Mouse (Mus musculus) cerebellum, postnatal 36 days (tissue): Measurements from ENCODE around the gene Mall.
A peak's percentile ranks its signal among the peaks of the same experiment; 100 is the strongest.

Experiments
- DNase-seq, 2 experiments: peaks; one replicate each; pipeline ENCODE4 v3.0.0; 2021 to 2022; ENCODE audit warnings: mixed read lengths in 2 of 2

The Mall gene

GRCm38 (mm10) chr2:127729671-127730070 is at the start of gene Mall:
Gene Mall, minus strand, starts transcription at chr2:127729932.
- DNase-seq = no peak

- no peak for DNase-seq
These were observed 48.7 kb upstream of the Mall start for GRCm38 (mm10) chr2:127778451-127778850.

DNA sequence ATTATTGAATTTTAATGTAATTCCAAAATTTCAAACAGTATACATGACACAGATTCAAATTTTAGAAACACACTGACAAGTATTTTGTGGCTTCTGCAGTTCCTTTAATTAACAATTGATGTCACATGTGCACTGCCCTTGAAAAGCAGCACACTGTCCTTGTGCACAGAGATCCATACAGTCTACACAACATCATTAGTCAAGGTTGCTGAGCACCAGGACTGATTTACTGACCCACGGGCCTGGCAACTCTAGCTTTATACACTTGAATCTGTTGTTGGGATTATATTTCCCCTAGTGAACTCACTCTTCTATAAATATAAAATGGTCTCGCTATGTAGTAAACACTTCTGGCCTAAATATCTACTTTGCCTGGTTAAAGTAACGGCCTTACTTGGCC is 45.3 kb upstream of the Mall start:
- no peak for DNase-seq

DNA sequence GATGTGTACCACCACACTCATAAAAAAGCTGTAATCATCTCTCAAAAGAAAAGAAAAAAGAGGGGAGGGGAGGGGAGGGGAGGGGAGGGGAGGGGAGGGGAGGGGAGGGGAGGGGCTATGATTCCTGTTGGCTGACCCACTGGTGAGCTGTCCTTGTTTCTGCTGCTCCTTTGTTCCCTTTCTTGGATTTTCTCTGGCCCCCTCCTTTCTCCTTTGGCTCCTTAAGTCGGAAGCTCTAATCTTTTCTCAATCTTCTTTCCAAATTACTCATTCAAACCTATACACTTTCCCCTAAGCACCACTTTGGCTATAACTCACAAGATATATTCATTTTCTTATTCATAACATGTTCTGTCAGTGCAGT is 44.8 kb upstream of the Mall start:
- DNase-seq = no peak

DNA sequence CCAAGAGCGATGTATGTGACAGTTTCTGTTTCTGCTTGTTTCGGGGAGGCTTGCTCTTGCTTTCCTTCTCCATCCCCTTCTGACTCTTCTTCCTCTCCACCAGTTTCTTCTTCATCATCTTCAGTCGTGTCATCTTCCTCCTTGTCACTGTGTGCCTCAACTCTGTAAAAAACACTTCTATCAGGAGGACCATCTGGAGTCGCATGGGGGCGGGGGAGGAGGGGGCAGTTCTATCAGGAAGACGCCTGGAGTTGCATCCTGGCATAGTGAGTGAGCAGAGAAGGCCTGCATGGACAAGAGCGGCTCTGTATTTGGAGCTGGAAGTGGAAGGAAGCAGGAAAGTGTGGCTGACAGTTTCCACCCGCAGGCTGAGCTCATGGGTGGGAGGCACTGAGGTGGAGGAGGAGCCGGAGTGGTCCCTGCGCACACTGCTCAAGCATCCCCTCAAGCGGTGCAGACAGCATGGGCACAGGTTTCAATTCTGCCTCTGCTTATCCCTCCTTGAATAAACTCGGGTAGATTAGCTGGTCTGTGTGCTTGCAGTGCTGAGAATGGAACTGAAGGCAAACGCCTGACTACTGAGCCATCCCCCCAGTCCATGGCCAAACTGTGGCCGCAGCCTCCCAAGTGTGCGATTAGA is 44.3 kb upstream of the Mall start:
- DNase-seq = no peak

GRCm38 (mm10) chr2:127761587-127761986 is 31.9 kb upstream of the Mall start:
- DNase-seq = no peak

- no peak for DNase-seq
These were observed 30.8 kb upstream of the Mall start for GRCm38 (mm10) chr2:127760429-127761000.

GRCm38 (mm10) chr2:127760014-127760413 is 30.3 kb upstream of the Mall start:
- no peak for DNase-seq

- no peak for DNase-seq
These were observed 29.6 kb upstream of the Mall start for GRCm38 (mm10) chr2:127759157-127759880.

- peak; percentile 83 for DNase-seq
These were observed 27.4 kb upstream of the Mall start for GRCm38 (mm10) chr2:127757171-127757570.

DNA sequence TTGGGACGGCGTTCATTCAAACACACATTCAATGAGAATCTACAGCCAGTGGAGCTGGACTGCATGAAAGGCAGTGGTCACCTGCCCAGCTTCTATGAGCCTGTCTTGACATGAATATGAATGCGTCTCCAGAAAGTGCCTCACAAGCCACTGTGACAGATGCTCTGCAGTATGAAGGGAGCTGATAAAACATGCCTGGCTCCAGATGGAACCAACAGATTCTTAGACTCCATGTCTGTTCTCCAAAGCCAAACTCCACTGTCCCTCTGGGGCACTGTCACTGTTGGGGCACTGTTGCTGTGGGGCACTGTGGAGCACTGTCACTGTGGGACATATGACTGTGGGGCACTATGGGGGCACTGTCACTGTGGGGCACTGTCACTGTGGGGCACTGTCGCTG is 24.4 kb upstream of the Mall start:
- DNase-seq = no peak

DNA sequence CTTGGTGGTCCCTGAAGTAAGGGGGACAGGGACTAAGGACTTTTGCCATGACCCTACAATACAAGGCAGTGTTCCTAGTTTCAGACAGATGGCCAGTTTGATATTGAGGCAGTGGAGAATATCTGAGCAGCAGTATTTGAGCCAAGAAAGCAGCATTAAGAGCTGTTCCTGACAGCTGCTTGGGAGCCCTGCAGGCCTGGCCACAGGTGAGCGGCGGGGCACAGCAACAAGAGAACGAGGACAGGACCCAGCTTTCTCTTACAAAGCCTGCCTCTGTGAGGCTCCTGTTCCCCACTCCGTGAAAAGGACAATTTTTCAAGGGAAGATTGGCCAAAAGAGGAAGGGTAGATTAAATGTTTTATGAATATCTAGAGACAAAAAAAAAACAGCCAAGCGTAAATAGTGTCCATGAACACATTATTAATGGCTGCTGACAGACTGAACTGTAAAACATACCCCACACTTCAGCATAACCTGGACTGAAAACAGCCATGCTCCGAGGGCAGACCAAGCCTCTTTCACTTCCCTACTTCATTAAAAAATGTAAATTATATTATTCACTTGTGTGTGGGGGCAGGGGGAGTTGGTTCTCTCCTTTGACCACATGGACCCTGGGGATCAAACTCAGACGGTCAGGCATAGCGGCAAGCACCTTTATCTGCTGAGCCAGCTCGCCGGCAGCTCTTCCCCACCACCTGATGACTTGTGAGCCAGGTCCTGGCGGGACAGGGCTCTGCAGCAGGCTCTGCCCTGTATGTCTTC is 22.3 kb upstream of the Mall start:
- no peak for DNase-seq

DNA sequence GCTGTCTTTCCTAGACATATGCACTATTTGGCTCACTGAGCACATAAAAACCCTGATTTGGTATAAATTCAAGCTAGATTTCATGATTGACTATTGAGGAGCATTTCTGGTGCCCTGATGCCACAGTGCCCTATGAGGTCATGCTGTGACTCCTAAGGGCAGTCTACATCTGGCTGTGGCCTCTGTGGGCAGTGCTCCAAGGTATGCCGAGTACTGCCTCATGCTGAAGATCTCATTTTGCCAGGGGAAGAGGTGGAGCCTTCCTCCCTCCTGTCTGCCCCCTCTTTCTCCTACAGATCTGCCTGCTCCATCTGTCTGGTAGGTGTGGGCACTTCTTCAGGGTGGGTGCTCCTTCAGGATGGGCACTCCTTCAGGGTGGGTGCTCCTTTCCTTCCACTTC is 19.6 kb upstream of the Mall start:
- no peak for DNase-seq

- no peak for DNase-seq
These were observed 18.6 kb upstream of the Mall start for GRCm38 (mm10) chr2:127748316-127748715.

DNA sequence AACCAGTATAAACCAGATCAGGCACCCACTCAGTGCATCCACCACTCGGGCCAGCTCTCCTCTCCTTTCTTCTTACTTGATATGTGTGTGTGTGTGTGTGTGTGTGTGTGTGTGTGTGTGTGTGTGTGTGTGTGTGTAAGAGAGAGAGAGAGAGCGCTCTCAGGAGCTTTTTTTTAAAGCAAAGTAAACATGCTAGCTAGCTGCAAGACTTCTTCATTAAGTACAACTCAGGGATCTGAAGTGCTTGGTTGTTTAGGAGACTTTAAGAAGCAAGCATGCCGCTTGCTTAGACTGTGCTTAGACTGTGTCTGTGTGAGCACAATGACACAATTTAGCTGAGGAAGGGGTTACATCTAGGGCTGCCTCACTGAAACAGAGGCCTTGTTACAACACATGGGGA is 12.9 kb upstream of the Mall start:
- no peak for DNase-seq

DNA sequence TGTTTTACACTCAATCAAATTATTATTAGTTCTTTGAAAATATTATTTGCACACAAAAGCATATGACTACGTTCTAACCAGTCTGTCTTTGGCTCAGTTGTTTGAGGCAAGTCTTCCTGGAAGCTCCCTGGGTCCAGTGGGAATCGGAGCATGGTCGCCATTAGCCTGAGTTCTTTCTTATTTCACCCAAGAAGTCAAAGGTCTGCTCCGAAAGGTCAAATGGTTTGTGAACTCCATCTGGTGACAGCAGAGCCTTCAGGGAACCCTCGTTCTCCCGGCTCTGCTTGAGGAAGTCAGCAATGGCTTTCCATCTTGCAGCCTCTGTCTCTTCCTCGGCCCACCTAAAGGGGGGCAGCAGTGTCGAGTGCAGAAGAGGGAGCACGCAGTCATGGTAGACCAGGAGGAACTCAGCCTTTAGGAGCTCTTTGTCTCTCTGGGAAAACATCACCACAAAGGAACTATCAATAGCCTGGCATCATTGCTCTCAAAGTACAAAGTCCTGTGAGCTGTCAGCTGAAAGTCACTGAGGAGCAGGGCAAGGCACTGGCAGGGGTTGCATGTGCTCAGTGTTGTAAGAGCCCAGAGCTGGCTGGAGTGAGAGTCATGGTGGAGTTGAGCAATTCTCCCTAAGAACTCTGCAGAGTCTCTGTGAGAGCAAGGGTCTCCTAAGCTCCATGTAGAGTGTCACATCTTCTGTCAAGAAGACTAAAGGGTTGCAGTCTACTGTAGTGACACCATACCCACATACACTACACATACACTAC is 11.2 kb upstream of the Mall start:
- DNase-seq = no peak

DNA sequence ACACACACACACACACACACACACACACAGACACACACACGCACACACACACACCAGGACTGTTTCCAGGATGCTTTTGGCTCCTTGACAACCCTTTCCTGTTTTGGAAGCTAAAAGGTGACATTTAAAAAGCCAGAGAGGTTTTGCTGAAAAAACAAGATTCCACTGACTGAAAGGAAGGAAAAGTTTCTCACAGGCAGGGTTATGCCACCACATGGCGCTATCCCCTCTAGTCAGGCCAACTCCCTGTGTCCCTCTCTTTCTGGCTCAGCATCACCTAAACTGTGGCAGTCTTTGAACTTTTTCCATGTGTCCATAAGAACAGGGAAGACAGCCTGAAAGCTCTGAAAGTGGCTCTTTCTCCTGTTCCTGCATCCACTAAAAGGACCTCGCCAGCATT is 8.2 kb upstream of the Mall start:
- no peak for DNase-seq

GRCm38 (mm10) chr2:127736631-127737209 is 7.0 kb upstream of the Mall start:
- no peak for DNase-seq

DNA sequence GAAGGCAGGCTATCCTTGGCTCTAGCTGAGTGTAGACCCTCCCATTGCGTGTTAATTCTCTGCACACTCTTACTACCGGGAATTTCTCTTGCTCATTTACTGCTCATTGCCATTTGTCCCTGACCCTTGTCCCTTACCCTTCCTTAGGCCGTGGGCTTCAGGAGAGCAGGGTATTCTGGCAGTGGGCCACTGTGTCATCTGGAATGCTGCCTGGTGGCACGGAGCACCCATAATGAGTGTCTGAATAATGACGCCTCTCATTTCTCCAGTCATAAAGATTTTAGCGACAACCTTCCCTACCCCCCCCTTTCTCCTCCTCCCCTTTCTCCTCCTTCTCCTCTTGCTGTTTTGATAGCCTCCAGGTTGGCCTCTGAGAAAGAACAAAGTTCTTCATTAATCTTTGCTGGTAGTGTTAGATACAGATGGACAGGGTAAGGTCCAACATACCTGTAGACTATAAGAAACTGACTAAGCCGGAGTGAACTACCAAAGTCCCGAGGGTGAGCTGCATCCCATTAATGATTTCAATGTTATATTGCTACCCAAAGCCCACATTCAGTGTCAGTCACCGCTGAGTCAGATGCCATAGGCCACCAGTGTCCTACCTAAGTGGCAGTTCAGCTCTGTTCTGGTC is 5.9 kb upstream of the Mall start:
- no peak for DNase-seq

GRCm38 (mm10) chr2:127734889-127735288 is 5.2 kb upstream of the Mall start:
- no peak for DNase-seq

- DNase-seq = no peak
These were observed 717 bp upstream of the Mall start for GRCm38 (mm10) chr2:127730301-127730997.
